Mouse (Mus musculus): Measurements from ENCODE around the gene Crybg2. TPM values are rescaled to one million over a fixed set of nuclear protein-coding genes. Genes with fewer than 3 reads are reported as not detected.

Gene Crybg2
- polyA plus RNA-seq, 1 experiment from 2014 or later = 3.7 TPM

- ATAC-seq (ENCODE audit: insufficient number of reproducible peaks, low FRiP score, low TSS enrichment, low read depth) = no peak
These were observed 47.1 kb downstream of the Crybg2 start for GRCm38 (mm10) chr4:134107730-134108129.

GRCm38 (mm10) chr4:134108196-134108595, 47.6 kb downstream of the Crybg2 start:
- ATAC-seq (ENCODE audit: insufficient number of reproducible peaks, low FRiP score, low TSS enrichment, low read depth) = no peak
- 16% methylated on average over 5 of the region's 5 CpGs for WGBS
- H3K9ac ChIP-seq (ENCODE audit: low read length) = no peak overlapping the region

More at GRCm38 (mm10) chr4:134107730-134108129, 47.1 kb downstream of the Crybg2 start:
- no peaks in the 10 kb centered on the region for H3K36me3 ChIP-seq (ENCODE audit: control insufficient read depth, insufficient read depth, low read length)
- H3K4me2 ChIP-seq (ENCODE audit: low read depth, severe bottlenecking) = no peak overlapping the region
- WGBS = 86% methylated on average over 7 of the region's 7 CpGs
- no peak overlapping the region for H3K4me3 ChIP-seq (ENCODE audit: low read depth, low read length)
- no peaks in the 10 kb centered on the region for H3K27me3 ChIP-seq (ENCODE audit: control insufficient read depth, insufficient read depth, low read length)
- H3K4me1 ChIP-seq (ENCODE audit: control insufficient read depth, insufficient read depth, low read length) = no peaks in the 10 kb centered on the region
- H3K27ac ChIP-seq (replicated peaks; ENCODE audit: low read depth, low read length) = no peak overlapping the region
- no peaks in the 10 kb centered on the region for H3K9me3 ChIP-seq (ENCODE audit: control insufficient read depth, low read length)
- no peak for DNase-seq (ENCODE audit: low spot score)
- no peak overlapping the region for H3K9ac ChIP-seq (ENCODE audit: low read length)

GRCm38 (mm10) chr4:134110653-134111052, 50.0 kb downstream of the Crybg2 start:
- WGBS = 64% methylated on average over 3 of the region's 3 CpGs
- DNase-seq (ENCODE audit: low spot score) = no peak
- Histone ChIP-seq H3K36me3 (ENCODE audit: control insufficient read depth, insufficient read depth, low read length) (no peaks in the 10 kb centered on the region), H3K4me3 (ENCODE audit: low read depth, low read length) (no peak overlapping the region), H3K27ac (replicated peaks; ENCODE audit: low read depth, low read length) (no peak overlapping the region), H3K27me3 (ENCODE audit: control insufficient read depth, insufficient read depth, low read length) (no peaks in the 10 kb centered on the region), H3K4me1 (ENCODE audit: control insufficient read depth, insufficient read depth, low read length) (peaks cover 6% of the 10 kb centered on the region), H3K4me2 (ENCODE audit: low read depth, severe bottlenecking) (no peak overlapping the region), H3K9ac (ENCODE audit: low read length) (no peak overlapping the region), H3K9me3 (ENCODE audit: control insufficient read depth, low read length) (no peaks in the 10 kb centered on the region)
- no peak for ATAC-seq (ENCODE audit: insufficient number of reproducible peaks, low FRiP score, low TSS enrichment, low read depth)

More at GRCm38 (mm10) chr4:134108196-134108595, 47.6 kb downstream of the Crybg2 start:
- DNase-seq (ENCODE audit: low spot score) = no peak
- Histone ChIP-seq H3K36me3 (ENCODE audit: control insufficient read depth, insufficient read depth, low read length) (no peaks in the 10 kb centered on the region), H3K27me3 (ENCODE audit: control insufficient read depth, insufficient read depth, low read length) (no peaks in the 10 kb centered on the region), H3K4me2 (ENCODE audit: low read depth, severe bottlenecking) (no peak overlapping the region), H3K4me3 (ENCODE audit: low read depth, low read length) (no peak overlapping the region), H3K4me1 (ENCODE audit: control insufficient read depth, insufficient read depth, low read length) (peaks cover under 1% of the 10 kb centered on the region; the same call in 1 of the 2 replicates), H3K9me3 (ENCODE audit: control insufficient read depth, low read length) (no peaks in the 10 kb centered on the region), H3K27ac (replicated peaks; ENCODE audit: low read depth, low read length) (no peak overlapping the region)

DNA sequence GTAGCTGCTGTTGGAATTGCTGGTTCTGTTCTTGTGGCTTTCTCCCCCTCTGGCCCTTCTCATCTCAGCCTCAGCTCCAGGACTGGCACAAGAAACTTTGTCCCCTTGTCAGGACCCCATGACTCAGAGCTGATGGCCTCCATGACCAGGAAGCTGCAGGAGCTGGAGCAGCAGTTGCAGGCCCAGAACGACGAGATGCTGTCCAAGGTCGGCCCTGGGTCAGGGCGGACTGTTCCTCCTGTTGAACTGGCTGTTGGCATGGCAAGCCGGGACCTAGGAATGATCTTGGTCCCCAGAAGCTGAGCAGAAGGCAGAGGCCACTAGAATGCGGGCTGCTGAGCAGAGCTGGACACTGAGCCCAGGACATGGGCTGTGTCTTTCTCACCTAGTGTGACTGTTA, 51.8 kb downstream of the Crybg2 start:
- Histone ChIP-seq H3K27ac (replicated peaks; ENCODE audit: low read depth, low read length) (no peak overlapping the region), H3K9me3 (ENCODE audit: control insufficient read depth, low read length) (no peaks in the 10 kb centered on the region), H3K9ac (ENCODE audit: low read length) (no peak overlapping the region), H3K4me2 (ENCODE audit: low read depth, severe bottlenecking) (no peak overlapping the region), H3K4me3 (ENCODE audit: low read depth, low read length) (no peak overlapping the region), H3K4me1 (ENCODE audit: control insufficient read depth, insufficient read depth, low read length) (peaks cover 6% of the 10 kb centered on the region), H3K27me3 (ENCODE audit: control insufficient read depth, insufficient read depth, low read length) (no peaks in the 10 kb centered on the region), H3K36me3 (ENCODE audit: control insufficient read depth, insufficient read depth, low read length) (no peaks in the 10 kb centered on the region)
- ATAC-seq (ENCODE audit: insufficient number of reproducible peaks, low FRiP score, low TSS enrichment, low read depth) (no peak), DNase-seq (ENCODE audit: low spot score) (no peak)
- 71% methylated on average over 6 of the region's 6 CpGs for WGBS

GRCm38 (mm10) chr4:134113356-134113994, 52.9 kb downstream of the Crybg2 start:
- Histone ChIP-seq H3K4me2 (ENCODE audit: low read depth, severe bottlenecking) (no peak overlapping the region), H3K9me3 (ENCODE audit: control insufficient read depth, low read length) (no peaks in the 10 kb centered on the region), H3K4me1 (ENCODE audit: control insufficient read depth, insufficient read depth, low read length) (peaks cover 10% of the 10 kb centered on the region), H3K27ac (replicated peaks; ENCODE audit: low read depth, low read length) (no peak overlapping the region), H3K36me3 (ENCODE audit: control insufficient read depth, insufficient read depth, low read length) (no peaks in the 10 kb centered on the region), H3K4me3 (ENCODE audit: low read depth, low read length) (no peak overlapping the region), H3K9ac (ENCODE audit: low read length) (peak overlapping the region; percentile 27; the same call in 1 of the 2 replicates), H3K27me3 (ENCODE audit: control insufficient read depth, insufficient read depth, low read length) (no peaks in the 10 kb centered on the region)
- no peak for ATAC-seq (ENCODE audit: insufficient number of reproducible peaks, low FRiP score, low TSS enrichment, low read depth)
- DNase-seq (ENCODE audit: low spot score) = no peak
- WGBS = 56% methylated on average over 10 of the region's 10 CpGs

DNA sequence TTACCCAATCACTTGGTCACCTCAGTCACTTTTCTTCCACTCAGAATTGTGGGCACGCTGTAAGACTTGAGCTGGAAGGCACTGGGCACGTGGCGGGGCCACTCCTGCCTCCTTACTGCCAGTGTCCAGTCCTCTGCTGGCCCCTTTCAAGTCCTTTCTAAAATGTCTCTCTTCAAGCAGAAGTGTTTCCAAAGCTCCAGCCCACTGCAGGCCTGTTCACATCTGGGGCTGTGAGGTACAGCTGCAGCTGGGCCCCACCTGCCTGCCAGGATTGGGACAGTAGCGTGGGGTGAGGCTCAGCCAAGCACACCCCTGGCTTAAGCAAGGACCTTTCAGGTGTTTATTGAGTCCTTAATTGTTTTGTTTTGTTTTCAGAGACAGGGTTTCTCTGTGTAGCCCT, 53.4 kb downstream of the Crybg2 start:
- H3K27ac ChIP-seq (replicated peaks; ENCODE audit: low read depth, low read length) = no peak overlapping the region
- no peaks in the 10 kb centered on the region for H3K9me3 ChIP-seq (ENCODE audit: control insufficient read depth, low read length)
- H3K27me3 ChIP-seq (ENCODE audit: control insufficient read depth, insufficient read depth, low read length) = no peaks in the 10 kb centered on the region
- no peaks in the 10 kb centered on the region for H3K36me3 ChIP-seq (ENCODE audit: control insufficient read depth, insufficient read depth, low read length)
- 90% methylated on average over 4 of the region's 4 CpGs for WGBS
- DNase-seq (ENCODE audit: low spot score) (no peak), ATAC-seq (ENCODE audit: insufficient number of reproducible peaks, low FRiP score, low TSS enrichment, low read depth) (no peak)
- no peak overlapping the region for H3K9ac ChIP-seq (ENCODE audit: low read length)
- H3K4me2 ChIP-seq (ENCODE audit: low read depth, severe bottlenecking) = no peak overlapping the region
- H3K4me3 ChIP-seq (ENCODE audit: low read depth, low read length) = no peak overlapping the region
- peaks cover 10% of the 10 kb centered on the region for H3K4me1 ChIP-seq (ENCODE audit: control insufficient read depth, insufficient read depth, low read length)

DNA sequence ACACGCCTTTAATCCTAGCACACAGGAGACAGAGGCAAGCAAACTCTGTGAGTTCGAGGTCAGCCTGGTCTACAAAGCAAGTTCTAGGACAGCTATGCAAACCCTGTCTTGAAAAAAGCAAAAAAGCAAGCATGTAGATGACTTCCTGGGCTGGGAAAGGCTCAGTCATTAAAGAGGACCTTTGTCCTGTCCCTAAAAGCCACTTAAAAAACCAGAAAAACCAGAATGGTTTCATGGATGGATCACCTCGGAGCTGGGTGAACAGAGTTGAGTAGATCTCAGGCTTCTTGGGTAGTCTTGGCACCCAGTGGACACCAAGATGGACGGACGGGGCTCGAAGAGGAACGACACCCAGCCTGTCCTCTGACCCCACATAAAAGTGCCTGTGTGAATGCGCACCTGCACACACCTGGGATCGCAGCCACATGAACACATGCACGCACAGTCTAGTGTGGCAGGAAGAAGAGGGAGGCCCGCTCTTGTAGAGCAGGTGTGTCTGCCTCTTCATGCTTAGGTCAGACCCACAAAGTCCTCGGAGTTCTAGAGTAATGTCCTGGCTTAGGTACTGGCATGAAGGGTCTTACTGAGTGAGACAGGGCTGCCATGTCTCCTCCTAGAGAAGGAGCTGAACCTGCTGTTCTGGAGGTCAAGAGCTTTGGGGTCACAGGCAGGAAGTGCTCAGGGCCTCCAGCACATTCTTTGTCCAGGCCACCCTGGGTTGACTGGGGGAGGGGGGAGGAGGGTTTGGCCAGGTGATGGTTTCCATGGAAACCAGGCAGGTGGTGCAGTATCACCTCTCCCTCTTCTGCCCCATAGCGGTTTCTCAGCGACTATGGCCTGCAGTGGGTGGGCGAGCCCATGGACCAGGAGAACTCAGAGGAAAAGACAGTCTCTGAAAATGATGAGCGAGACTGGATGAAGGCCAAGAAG, 54.9 kb downstream of the Crybg2 start:
- no peak for DNase-seq (ENCODE audit: low spot score)
- H3K36me3 ChIP-seq (ENCODE audit: control insufficient read depth, insufficient read depth, low read length) = no peaks in the 10 kb centered on the region
- H3K9ac ChIP-seq (ENCODE audit: low read length) = no peak overlapping the region
- no peak overlapping the region for H3K4me3 ChIP-seq (ENCODE audit: low read depth, low read length)
- WGBS = 91% methylated on average over 16 of the region's 16 CpGs
- peaks cover 10% of the 10 kb centered on the region for H3K4me1 ChIP-seq (ENCODE audit: control insufficient read depth, insufficient read depth, low read length)
- H3K4me2 ChIP-seq (ENCODE audit: low read depth, severe bottlenecking) = no peak overlapping the region
- ATAC-seq (ENCODE audit: insufficient number of reproducible peaks, low FRiP score, low TSS enrichment, low read depth) = no peak
- no peak overlapping the region for H3K27ac ChIP-seq (replicated peaks; ENCODE audit: low read depth, low read length)
- no peaks in the 10 kb centered on the region for H3K9me3 ChIP-seq (ENCODE audit: control insufficient read depth, low read length)
- H3K27me3 ChIP-seq (ENCODE audit: control insufficient read depth, insufficient read depth, low read length) = no peaks in the 10 kb centered on the region; the same call in 1 of the 2 replicates

DNA sequence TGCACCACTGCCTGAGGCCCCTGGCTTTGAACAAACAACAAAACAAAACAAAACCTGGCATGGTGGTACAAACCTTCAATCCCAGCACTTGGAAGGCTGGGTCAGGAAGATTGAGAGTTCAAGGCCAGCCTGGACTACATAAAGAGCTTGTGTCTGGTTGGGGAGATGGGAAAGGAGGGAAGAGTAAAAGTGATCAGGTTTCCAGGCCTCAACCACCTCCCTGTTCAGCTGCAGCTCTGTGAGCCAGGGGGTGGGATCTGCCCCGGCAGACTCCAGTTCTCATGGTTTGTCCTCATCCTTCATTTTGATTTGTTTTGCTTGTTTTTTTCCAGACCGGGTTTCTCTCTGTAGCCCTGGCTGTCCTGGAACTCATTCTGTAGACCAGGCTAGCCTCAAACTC, 55.9 kb downstream of the Crybg2 start:
- no peaks in the 10 kb centered on the region for H3K9me3 ChIP-seq (ENCODE audit: control insufficient read depth, low read length)
- H3K9ac ChIP-seq (ENCODE audit: low read length) = no peak overlapping the region
- no peaks in the 10 kb centered on the region; the same call in 1 of the 2 replicates for H3K27me3 ChIP-seq (ENCODE audit: control insufficient read depth, insufficient read depth, low read length)
- H3K36me3 ChIP-seq (ENCODE audit: control insufficient read depth, insufficient read depth, low read length) = no peaks in the 10 kb centered on the region
- H3K4me1 ChIP-seq (ENCODE audit: control insufficient read depth, insufficient read depth, low read length) = peaks cover 10% of the 10 kb centered on the region
- 89% methylated on average over 2 of the region's 2 CpGs for WGBS
- DNase-seq (ENCODE audit: low spot score) (no peak), ATAC-seq (ENCODE audit: insufficient number of reproducible peaks, low FRiP score, low TSS enrichment, low read depth) (no peak)
- no peak overlapping the region for H3K27ac ChIP-seq (replicated peaks; ENCODE audit: low read depth, low read length)
- no peak overlapping the region for H3K4me2 ChIP-seq (ENCODE audit: low read depth, severe bottlenecking)
- H3K4me3 ChIP-seq (ENCODE audit: low read depth, low read length) = no peak overlapping the region
